Mouse (Mus musculus): Measurements from ENCODE around the gene Gm10273. TPM values are rescaled to one million over a fixed set of nuclear protein-coding genes. Genes with fewer than 3 reads are reported as not detected.

Gm10273 gene
- polyA plus RNA-seq, 1 experiment from 2014 or later, result 58.1 TPM

GRCm38 (mm10) chr10:59403793-59404149 lies 8.3 kb downstream of the Gm10273 start:
- Histone ChIP-seq H3K4me2 (peak overlapping the region; percentile 2; the same call in 1 of the 2 replicates), H3K9ac (no peak overlapping the region), H3K4me1 (no peaks in the 10 kb centered on the region), H3K36me3 (no peaks in the 10 kb centered on the region), H3K27me3 (replicated peaks) (no peaks in the 10 kb centered on the region), H3K9me3 (no peaks in the 10 kb centered on the region), H3K4me3 (replicated peaks) (0 out of 2 replicates have a peak overlapping the region, but pooled peaks have one; percentile 8), H3K27ac (no peak overlapping the region)
- WGBS, result 62% methylated on average over 10 of the region's 10 CpGs
- ATAC-seq (ENCODE audit: insufficient read depth, low FRiP score, low read depth), result 0 out of 2 replicates have a peak, but pooled peaks have one; percentile 17

DNA sequence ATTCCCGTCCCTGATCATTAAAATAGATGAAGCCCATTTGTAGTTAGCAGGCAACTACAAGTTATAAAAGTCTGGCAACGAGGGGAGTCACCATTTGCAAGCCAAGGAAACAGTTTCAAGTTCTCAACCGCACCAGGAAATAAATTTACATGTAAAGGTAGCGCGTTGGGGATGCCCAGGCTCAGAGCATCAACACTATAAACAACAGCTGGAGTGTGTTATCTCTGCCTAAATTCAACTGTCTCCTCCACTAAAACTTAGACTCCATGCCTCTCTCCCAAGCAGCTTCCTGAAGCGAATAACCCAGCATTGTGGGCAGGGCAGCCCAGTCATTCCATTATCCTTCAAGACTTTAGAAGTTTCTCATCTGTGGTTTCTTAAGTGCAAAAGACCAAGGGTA lies 13.1 kb downstream of the Gm10273 start:
- H3K27ac ChIP-seq, result no peak overlapping the region
- no peak overlapping the region for H3K9ac ChIP-seq
- no peaks in the 10 kb centered on the region for H3K9me3 ChIP-seq
- H3K36me3 ChIP-seq, result no peaks in the 10 kb centered on the region
- H3K4me2 ChIP-seq, result no peak overlapping the region
- WGBS, result 42% methylated on average over 6 of the region's 6 CpGs
- H3K27me3 ChIP-seq (replicated peaks), result no peaks in the 10 kb centered on the region
- no peak for ATAC-seq (ENCODE audit: insufficient read depth, low FRiP score, low read depth)
- H3K4me1 ChIP-seq, result no peaks in the 10 kb centered on the region
- no peak overlapping the region for H3K4me3 ChIP-seq (replicated peaks)

DNA sequence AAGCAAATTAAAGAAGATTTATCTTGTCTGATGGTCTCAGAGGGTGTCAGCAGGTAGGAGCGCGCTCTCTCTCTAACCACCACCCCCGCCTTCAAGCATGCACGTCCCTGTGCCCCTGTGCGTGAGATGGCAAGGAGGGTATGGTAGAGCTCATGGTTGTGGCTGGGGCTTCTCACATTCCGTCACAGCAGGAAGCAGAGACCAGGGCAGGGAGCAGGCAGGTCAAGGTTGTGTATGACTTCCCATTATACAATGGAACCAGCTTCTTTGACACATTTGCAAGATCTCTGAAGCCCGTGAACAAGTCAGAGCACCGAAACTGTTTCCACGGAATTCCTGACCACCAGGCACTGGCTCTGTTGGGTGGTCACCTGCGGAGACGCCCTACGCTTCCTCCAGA lies 14.8 kb downstream of the Gm10273 start:
- H3K36me3 ChIP-seq, result no peaks in the 10 kb centered on the region
- no peaks in the 10 kb centered on the region for H3K4me1 ChIP-seq
- H3K4me3 ChIP-seq (replicated peaks), result no peak overlapping the region
- H3K9ac ChIP-seq, result no peak overlapping the region
- 63% methylated on average over 12 of the region's 12 CpGs for WGBS
- H3K27me3 ChIP-seq (replicated peaks), result no peaks in the 10 kb centered on the region
- no peak for ATAC-seq (ENCODE audit: insufficient read depth, low FRiP score, low read depth)
- H3K27ac ChIP-seq, result no peak overlapping the region
- H3K9me3 ChIP-seq, result no peaks in the 10 kb centered on the region
- no peak overlapping the region for H3K4me2 ChIP-seq

DNA sequence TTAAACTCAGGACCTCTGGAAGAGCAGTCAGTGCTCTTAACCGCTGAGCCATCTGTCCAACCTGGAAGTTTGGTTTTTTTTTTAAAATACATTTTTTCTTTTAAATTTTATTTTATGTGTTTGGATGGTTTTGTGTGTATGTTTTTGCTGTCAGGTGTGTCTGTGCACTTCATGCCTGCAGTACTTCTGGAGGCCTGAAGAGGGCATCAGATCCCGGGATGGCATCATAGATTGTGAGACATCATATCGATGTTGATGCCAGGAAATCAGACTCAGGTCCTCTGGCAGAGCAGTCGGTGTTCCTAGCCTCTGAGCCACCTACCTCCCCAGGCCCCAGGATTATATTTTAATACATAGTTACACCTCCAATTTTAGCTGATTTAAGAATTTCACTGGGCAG lies 18.3 kb downstream of the Gm10273 start:
- WGBS, result 91% methylated on average over 4 of the region's 4 CpGs
- H3K4me2 ChIP-seq, result no peak overlapping the region
- no peaks in the 10 kb centered on the region for H3K36me3 ChIP-seq
- H3K4me1 ChIP-seq, result no peaks in the 10 kb centered on the region
- no peaks in the 10 kb centered on the region for H3K9me3 ChIP-seq
- no peak for ATAC-seq (ENCODE audit: insufficient read depth, low FRiP score, low read depth)
- H3K4me3 ChIP-seq (replicated peaks), result no peak overlapping the region
- no peaks in the 10 kb centered on the region for H3K27me3 ChIP-seq (replicated peaks)
- H3K27ac ChIP-seq, result no peak overlapping the region
- no peak overlapping the region for H3K9ac ChIP-seq

- WGBS, result 76% methylated on average over 3 of the region's 3 CpGs
These were observed 21.2 kb downstream of the Gm10273 start for GRCm38 (mm10) chr10:59416623-59417022.

DNA sequence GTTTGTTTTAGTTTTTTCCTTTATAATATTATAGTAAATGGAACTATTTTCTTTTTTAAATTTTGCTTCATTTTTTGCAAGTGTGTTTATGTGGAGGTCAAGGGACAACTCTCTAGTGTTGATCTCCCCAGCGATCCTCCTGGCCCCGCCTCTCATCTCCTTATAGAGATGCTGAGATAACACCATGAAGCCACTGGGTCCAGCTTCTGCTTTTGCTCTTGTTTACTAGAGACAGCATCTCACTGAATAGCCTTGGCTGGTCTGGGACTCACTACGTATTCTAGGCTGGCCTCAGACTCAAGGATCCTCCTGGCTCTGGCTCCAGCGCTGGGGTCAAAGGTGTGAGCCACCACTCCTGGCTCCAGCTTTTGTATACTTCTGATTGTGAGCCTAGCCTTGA lies 24.1 kb downstream of the Gm10273 start:
- no peaks in the 10 kb centered on the region for H3K27me3 ChIP-seq (replicated peaks)
- ATAC-seq (ENCODE audit: insufficient read depth, low FRiP score, low read depth), result no peak
- H3K36me3 ChIP-seq, result no peaks in the 10 kb centered on the region
- H3K4me3 ChIP-seq (replicated peaks), result no peak overlapping the region
- no peak overlapping the region for H3K27ac ChIP-seq
- H3K4me2 ChIP-seq, result no peak overlapping the region
- no peaks in the 10 kb centered on the region for H3K4me1 ChIP-seq
- no peaks in the 10 kb centered on the region for H3K9me3 ChIP-seq
- H3K9ac ChIP-seq, result no peak overlapping the region
- WGBS, result 82% methylated on average over 4 of the region's 4 CpGs

More at GRCm38 (mm10) chr10:59416623-59417022, 21.2 kb downstream of the Gm10273 start:
- H3K36me3 ChIP-seq, result no peaks in the 10 kb centered on the region
- no peak overlapping the region for H3K27ac ChIP-seq
- no peak overlapping the region for H3K4me3 ChIP-seq (replicated peaks)
- H3K27me3 ChIP-seq (replicated peaks), result no peaks in the 10 kb centered on the region
- no peaks in the 10 kb centered on the region for H3K9me3 ChIP-seq
- no peak overlapping the region for H3K4me2 ChIP-seq
- no peak for ATAC-seq (ENCODE audit: insufficient read depth, low FRiP score, low read depth)
- H3K4me1 ChIP-seq, result no peaks in the 10 kb centered on the region
- H3K9ac ChIP-seq, result no peak overlapping the region

DNA sequence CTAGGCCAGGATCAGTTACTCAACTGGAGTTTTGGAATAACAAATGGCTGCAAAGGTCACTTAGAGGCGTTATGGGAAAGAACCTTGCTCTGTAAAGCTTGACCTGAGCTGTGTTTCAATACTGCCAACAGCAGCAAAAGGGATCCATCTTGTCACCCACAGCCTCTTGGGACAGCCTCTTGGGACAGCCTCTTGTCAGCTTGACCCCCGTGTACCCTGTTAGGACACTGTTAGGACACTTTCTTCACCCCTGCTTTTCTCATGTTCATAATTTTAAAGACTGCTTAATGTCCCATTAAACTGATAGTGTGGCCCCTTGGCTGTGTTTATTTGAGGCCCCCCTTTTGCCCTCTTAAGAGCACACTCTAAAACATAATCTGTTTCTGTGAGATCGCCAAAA lies 29.0 kb downstream of the Gm10273 start:
- Histone ChIP-seq H3K4me2 (no peak overlapping the region), H3K27ac (no peak overlapping the region), H3K36me3 (no peaks in the 10 kb centered on the region), H3K27me3 (replicated peaks) (no peaks in the 10 kb centered on the region), H3K4me1 (no peaks in the 10 kb centered on the region), H3K9me3 (no peaks in the 10 kb centered on the region), H3K4me3 (replicated peaks) (no peak overlapping the region), H3K9ac (no peak overlapping the region)
- 51% methylated on average over 3 of the region's 3 CpGs for WGBS
- no peak for ATAC-seq (ENCODE audit: insufficient read depth, low FRiP score, low read depth)

GRCm38 (mm10) chr10:59425369-59425768 lies 29.9 kb downstream of the Gm10273 start:
- Histone ChIP-seq H3K4me2 (no peak overlapping the region), H3K36me3 (no peaks in the 10 kb centered on the region), H3K9ac (no peak overlapping the region), H3K9me3 (no peaks in the 10 kb centered on the region), H3K27me3 (replicated peaks) (no peaks in the 10 kb centered on the region), H3K27ac (no peak overlapping the region), H3K4me3 (replicated peaks) (no peak overlapping the region), H3K4me1 (no peaks in the 10 kb centered on the region)
- 0 out of 2 replicates have a peak, but pooled peaks have one; percentile 14 for ATAC-seq (ENCODE audit: insufficient read depth, low FRiP score, low read depth)
- WGBS, result 76% methylated on average over 7 of the region's 7 CpGs

GRCm38 (mm10) chr10:59426371-59426770 lies 30.9 kb downstream of the Gm10273 start:
- Histone ChIP-seq H3K9ac (no peak overlapping the region), H3K4me1 (no peaks in the 10 kb centered on the region), H3K27ac (no peak overlapping the region), H3K9me3 (no peaks in the 10 kb centered on the region), H3K27me3 (replicated peaks) (no peaks in the 10 kb centered on the region), H3K4me3 (replicated peaks) (no peak overlapping the region), H3K36me3 (no peaks in the 10 kb centered on the region), H3K4me2 (no peak overlapping the region)
- WGBS, result 45% methylated on average over 3 of the region's 4 CpGs
- ATAC-seq (ENCODE audit: insufficient read depth, low FRiP score, low read depth), result no peak

- H3K36me3 ChIP-seq, result no peaks in the 10 kb centered on the region
- no peak for ATAC-seq (ENCODE audit: insufficient read depth, low FRiP score, low read depth)
- H3K4me1 ChIP-seq, result no peaks in the 10 kb centered on the region
- no peaks in the 10 kb centered on the region for H3K27me3 ChIP-seq (replicated peaks)
- 76% methylated on average over 16 of the region's 16 CpGs for WGBS
- no peak overlapping the region for H3K9ac ChIP-seq
- no peaks in the 10 kb centered on the region for H3K9me3 ChIP-seq
- H3K4me2 ChIP-seq, result no peak overlapping the region
- H3K27ac ChIP-seq, result no peak overlapping the region
- no peak overlapping the region for H3K4me3 ChIP-seq (replicated peaks)
These were observed 34.2 kb downstream of the Gm10273 start for GRCm38 (mm10) chr10:59429448-59430135.

GRCm38 (mm10) chr10:59430701-59431218 lies 35.3 kb downstream of the Gm10273 start:
- H3K9ac ChIP-seq, result no peak overlapping the region
- no peaks in the 10 kb centered on the region for H3K27me3 ChIP-seq (replicated peaks)
- no peak overlapping the region for H3K4me2 ChIP-seq
- H3K36me3 ChIP-seq, result no peaks in the 10 kb centered on the region
- H3K4me3 ChIP-seq (replicated peaks), result no peak overlapping the region
- no peaks in the 10 kb centered on the region for H3K4me1 ChIP-seq
- no peak for ATAC-seq (ENCODE audit: insufficient read depth, low FRiP score, low read depth)
- WGBS, result 43% methylated on average over 6 of the region's 6 CpGs
- H3K27ac ChIP-seq, result no peak overlapping the region
- no peaks in the 10 kb centered on the region for H3K9me3 ChIP-seq

DNA sequence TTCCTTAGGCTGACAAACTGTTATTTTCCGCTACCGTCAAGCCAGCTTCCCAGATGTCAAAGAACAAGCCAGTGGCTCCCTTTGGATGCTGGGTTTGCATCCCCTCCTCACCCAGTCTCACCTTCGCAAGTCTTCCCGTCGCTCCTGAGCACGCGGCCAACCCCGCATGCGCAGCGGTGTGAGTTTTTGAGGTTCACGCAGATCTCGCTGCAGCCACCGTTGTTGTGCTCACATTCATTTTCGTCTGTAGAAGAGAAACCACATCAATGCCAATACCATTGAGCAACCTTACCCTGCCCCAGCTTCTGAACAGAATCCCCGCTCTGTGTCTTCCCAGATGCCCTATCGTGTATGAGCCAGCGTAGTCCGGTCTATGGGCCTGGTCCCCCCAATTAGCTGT lies 40.3 kb downstream of the Gm10273 start:
- no peaks in the 10 kb centered on the region for H3K36me3 ChIP-seq
- no peaks in the 10 kb centered on the region for H3K9me3 ChIP-seq
- no peak overlapping the region for H3K4me3 ChIP-seq (replicated peaks)
- H3K27me3 ChIP-seq (replicated peaks), result no peaks in the 10 kb centered on the region
- H3K27ac ChIP-seq, result no peak overlapping the region
- no peak overlapping the region for H3K4me2 ChIP-seq
- ATAC-seq (ENCODE audit: insufficient read depth, low FRiP score, low read depth), result no peak
- WGBS, result 92% methylated on average over 18 of the region's 18 CpGs
- no peak overlapping the region for H3K9ac ChIP-seq
- H3K4me1 ChIP-seq, result no peaks in the 10 kb centered on the region; the same call in 1 of the 2 replicates
